Mouse (Mus musculus): ENCODE results near the gene Selenot.

- TF ChIP-seq CTCF (IDR thresholded peaks at IDR 0.05; ENCODE audit: control insufficient read depth, insufficient read depth, insufficient replicate concordance, low read depth, low read length), result no peak
- TF ChIP-seq POLR2A (IDR thresholded peaks at IDR 0.05; ENCODE audit: control insufficient read depth, low read depth, low read length), result no peak
Observed at GRCm38 (mm10) chr3:58582297-58582696, 5.9 kb downstream of the Selenot start.

All from testis, adult 2 months (tissue).